Mouse (Mus musculus) forebrain, embryonic 16.5 days (tissue): ENCODE measurements around the gene Il2ra. TPM values are rescaled to one million over a fixed set of nuclear protein-coding genes. Genes with fewer than 3 reads are reported as not detected.
A peak's percentile ranks its signal among the peaks of the same experiment; 100 is the strongest.

ENCODE experiments used
- ATAC-seq: fragments of 200-750 bp; cut with Nextera tagmentation; 2 replicates; pipeline ENCODE4 v1.8.0; 2017; ENCODE audit warnings: mild to moderate bottlenecking, moderate library complexity
- H3K27ac ChIP-seq: fragments of 300-500 bp; sonication (generic); 2 replicates; pipeline ENCODE4 v1.5.1; 2014; ENCODE audit warnings: low read length, control low read depth
- H3K27me3 ChIP-seq: fragments of 300-500 bp; sonication (generic); replicated peaks from 2 replicates; pipeline ENCODE4 v1.6.1; 2014; ENCODE audit warnings: low read length; ENCODE audit not compliant: control insufficient read depth, insufficient read depth
- H3K36me3 ChIP-seq: fragments of 300-500 bp; sonication (generic); 2 replicates; pipeline ENCODE4 v1.6.1; 2014; ENCODE audit not compliant: control insufficient read depth, insufficient read depth
- H3K4me1 ChIP-seq: fragments of 300-500 bp; sonication (generic); replicated peaks from 2 replicates; pipeline ENCODE4 v1.6.1; 2014; ENCODE audit warnings: low read length; ENCODE audit not compliant: control insufficient read depth, insufficient read depth
- H3K4me2 ChIP-seq: fragments of 300-500 bp; sonication (generic); 2 replicates; pipeline ENCODE4 v1.6.1; 2014; ENCODE audit warnings: mild to moderate bottlenecking, low read length, control low read depth
- H3K4me3 ChIP-seq: fragments of 300-500 bp; sonication (generic); replicated peaks from 2 replicates; pipeline ENCODE4 v1.5.1; 2014; ENCODE audit warnings: mild to moderate bottlenecking, low read length, control low read depth
- H3K9ac ChIP-seq: fragments of 300-500 bp; sonication (generic); replicated peaks from 2 replicates; pipeline ENCODE4 v1.6.1; 2014; ENCODE audit warnings: low read depth, low read length, control low read depth
- H3K9me3 ChIP-seq: fragments of 300-500 bp; sonication (generic); 2 replicates; pipeline ENCODE4 v1.6.1; 2016; ENCODE audit warnings: low read length; ENCODE audit not compliant: control insufficient read depth
- WGBS: fragments of 180-500 bp; shearing (Covaris S2); extraction: QIAGEN DNeasy Blood & Tissue Kit; methylation state at CpG from one replicate; pipeline ENCODE4 v1.1.7; 2014; 5-methylcytosine and 5-hydroxymethylcytosine counted together
- polyA plus RNA-seq: library from polyadenylated mRNA; unstranded; fragments of >200 nt; fragmentation: Nextera tagmentation; extraction: Ambion mirVana; gene quantifications from 2 replicates; pipeline ENCODE4 v1.2.1, GENCODE M21; 2015

The Il2ra gene
- polyA plus RNA-seq, 1 experiment from 2014 or later = not detected

DNA sequence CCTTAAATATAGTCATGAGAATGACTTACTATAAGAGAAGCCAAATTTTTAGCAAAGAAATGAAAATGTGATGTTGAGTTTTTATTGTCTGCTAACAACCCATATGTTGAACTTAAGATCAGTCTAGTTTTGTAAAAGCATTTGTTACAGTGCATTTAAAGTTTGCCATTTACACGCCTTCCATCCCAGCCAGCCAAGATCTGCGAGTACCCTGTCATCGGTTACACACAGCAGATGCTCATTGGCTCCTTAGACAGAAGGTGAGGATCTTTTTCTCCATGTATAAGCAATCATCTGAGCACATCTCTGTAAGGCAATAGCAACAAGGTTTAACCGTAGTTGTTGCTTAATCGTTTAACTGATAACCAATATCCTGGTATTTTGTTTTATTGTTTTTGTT, 85.0 kb downstream of the Il2ra start:
- H3K9me3 ChIP-seq = no peaks in the 10 kb centered on the region
- no peak overlapping the region for H3K27ac ChIP-seq
- no peak; the same call in 1 of the 2 replicates for ATAC-seq
- WGBS = 79% methylated on average over 5 of the region's 5 CpGs
- H3K4me3 ChIP-seq = no peak overlapping the region
- H3K36me3 ChIP-seq = no peaks in the 10 kb centered on the region
- H3K4me2 ChIP-seq = no peak overlapping the region
- H3K27me3 ChIP-seq = no peaks in the 10 kb centered on the region
- H3K4me1 ChIP-seq = no peaks in the 10 kb centered on the region
- no peak overlapping the region for H3K9ac ChIP-seq

- WGBS = 59% methylated on average over 3 of the region's 3 CpGs
These were observed 86.5 kb downstream of the Il2ra start for GRCm38 (mm10) chr2:11729091-11729490.

DNA sequence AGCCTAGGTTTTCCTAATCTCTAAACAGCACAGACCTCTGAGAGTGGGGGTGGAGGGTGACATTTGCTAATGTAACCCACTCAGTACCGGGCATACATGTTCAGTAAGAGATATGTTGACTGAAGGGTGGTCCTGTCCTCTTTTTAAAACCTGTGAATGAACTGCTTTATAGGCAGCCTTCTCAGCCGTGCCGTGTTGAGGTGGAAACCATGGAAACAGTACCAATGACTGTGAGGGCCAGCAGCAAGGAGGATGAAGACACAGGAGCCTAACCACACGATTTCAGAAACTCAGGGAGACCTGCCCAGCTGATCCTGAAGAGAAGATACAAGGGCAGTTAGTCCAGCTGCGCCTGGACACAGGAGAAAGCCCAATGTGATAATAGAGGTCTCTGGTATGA, 90.4 kb downstream of the Il2ra start:
- Histone ChIP-seq H3K27ac (no peak overlapping the region), H3K9ac (no peak overlapping the region), H3K4me3 (no peak overlapping the region), H3K27me3 (no peaks in the 10 kb centered on the region), H3K9me3 (no peaks in the 10 kb centered on the region), H3K36me3 (no peaks in the 10 kb centered on the region; the same call in 1 of the 2 replicates), H3K4me1 (no peaks in the 10 kb centered on the region), H3K4me2 (no peak overlapping the region)
- no peak for ATAC-seq
- WGBS = 66% methylated on average over 5 of the region's 5 CpGs

More at GRCm38 (mm10) chr2:11729091-11729490, 86.5 kb downstream of the Il2ra start:
- Histone ChIP-seq H3K27ac (no peak overlapping the region), H3K36me3 (no peaks in the 10 kb centered on the region), H3K9ac (no peak overlapping the region), H3K4me2 (no peak overlapping the region), H3K9me3 (no peaks in the 10 kb centered on the region), H3K4me1 (no peaks in the 10 kb centered on the region), H3K4me3 (no peak overlapping the region), H3K27me3 (no peaks in the 10 kb centered on the region)
- ATAC-seq = no peak

DNA sequence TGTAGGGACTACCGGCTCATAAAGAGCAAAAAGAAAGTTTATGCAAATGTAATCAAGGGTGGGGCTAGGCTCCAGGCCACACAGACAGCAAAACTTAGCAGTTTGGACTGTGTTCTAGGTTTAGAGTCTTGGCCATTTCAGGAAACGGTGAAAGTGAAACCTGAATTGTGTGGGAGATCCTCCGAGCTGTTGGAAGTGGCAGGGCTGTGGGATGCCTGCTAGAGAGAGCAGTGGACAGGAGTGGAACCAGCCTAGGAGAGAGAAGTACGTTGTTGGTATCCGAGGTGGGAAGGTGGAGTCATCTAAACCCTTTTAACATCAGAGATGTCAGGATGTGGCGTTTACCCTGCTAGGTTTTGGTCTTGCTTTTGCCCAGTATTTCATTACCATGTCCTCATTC, 93.2 kb downstream of the Il2ra start:
- 88% methylated on average over 6 of the region's 6 CpGs for WGBS
- H3K4me1 ChIP-seq = no peaks in the 10 kb centered on the region

DNA sequence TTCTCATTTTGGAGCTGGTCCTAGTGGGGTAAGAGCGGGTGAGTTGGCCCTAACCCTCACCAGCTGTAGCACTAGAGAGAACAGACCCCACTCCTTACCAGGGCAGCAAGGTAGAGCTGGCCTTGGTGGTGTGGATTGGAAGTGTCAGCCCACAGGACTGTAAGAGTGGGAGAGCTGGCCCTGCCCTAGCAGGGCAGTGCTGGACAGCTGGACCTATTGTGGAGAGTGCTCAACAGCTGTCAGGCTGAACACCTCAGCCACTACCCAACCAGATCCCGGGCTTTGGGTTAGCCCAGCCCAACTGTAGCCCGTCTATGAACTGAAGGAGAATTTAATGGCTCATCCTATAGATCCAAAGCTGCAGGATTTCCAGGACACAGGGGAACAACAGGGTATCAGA, 96.2 kb downstream of the Il2ra start:
- WGBS = 95% methylated on average over 3 of the region's 3 CpGs
- Histone ChIP-seq H3K4me3 (no peak overlapping the region), H3K27ac (no peak overlapping the region), H3K9me3 (no peaks in the 10 kb centered on the region), H3K27me3 (no peaks in the 10 kb centered on the region), H3K4me1 (no peaks in the 10 kb centered on the region), H3K4me2 (no peak overlapping the region), H3K9ac (no peak overlapping the region), H3K36me3 (peaks cover 27% of the 10 kb centered on the region)
- peak; percentile 29 for ATAC-seq

More for the DNA sequence above, 93.2 kb downstream of the Il2ra start:
- ATAC-seq = no peak
- no peaks in the 10 kb centered on the region for H3K9me3 ChIP-seq
- peaks cover 8% of the 10 kb centered on the region for H3K36me3 ChIP-seq
- H3K4me2 ChIP-seq = no peak overlapping the region
- no peaks in the 10 kb centered on the region for H3K27me3 ChIP-seq
- H3K27ac ChIP-seq = no peak overlapping the region
- H3K4me3 ChIP-seq = no peak overlapping the region
- no peak overlapping the region for H3K9ac ChIP-seq

DNA sequence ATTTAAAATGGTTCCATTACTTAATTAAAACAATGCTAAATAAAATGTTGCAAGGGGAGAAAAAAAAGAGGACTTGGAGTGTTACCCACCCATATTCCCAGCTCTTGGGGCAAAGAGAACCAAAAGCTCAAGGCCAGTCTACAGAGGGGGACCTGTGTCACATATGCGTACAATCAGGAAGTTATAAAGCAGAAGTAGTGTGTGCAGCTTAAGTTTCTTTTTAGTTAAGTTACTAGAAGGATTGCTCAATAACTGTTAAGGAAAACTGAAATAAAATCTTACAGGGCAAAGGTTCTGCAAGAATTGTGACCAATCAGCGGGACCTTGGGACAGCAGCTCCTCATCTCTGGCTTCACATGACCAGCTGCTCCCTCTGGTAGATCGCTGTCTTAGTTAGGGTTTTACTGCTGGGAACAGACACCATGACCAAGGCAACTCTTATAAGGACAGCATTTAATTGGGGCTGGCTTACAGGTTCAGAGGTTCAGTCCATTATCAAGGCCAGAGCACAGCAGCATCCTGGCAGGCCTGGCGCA, 97.0 kb downstream of the Il2ra start:
- H3K27ac ChIP-seq = no peak overlapping the region
- H3K27me3 ChIP-seq = no peaks in the 10 kb centered on the region
- no peaks in the 10 kb centered on the region for H3K4me1 ChIP-seq
- H3K4me2 ChIP-seq = no peak overlapping the region
- WGBS = 98% methylated on average over 4 of the region's 4 CpGs
- H3K9ac ChIP-seq = no peak overlapping the region
- no peak for ATAC-seq
- H3K9me3 ChIP-seq = no peaks in the 10 kb centered on the region
- peaks cover 30% of the 10 kb centered on the region for H3K36me3 ChIP-seq
- H3K4me3 ChIP-seq = no peak overlapping the region

Other genes with a start within 250 kb of the Il2ra start
- gene Pfkfb3, start 88.7 kb upstream of the Il2ra start, polyA plus RNA-seq = 41.1 and 43.8 TPM in 2 replicates
- gene Rbm17, start 38.7 kb upstream of the Il2ra start, polyA plus RNA-seq = 146 and 149 TPM in 2 replicates
- not detected in 2 replicates for gene Gm17490, start 16.5 kb upstream of the Il2ra start, polyA plus RNA-seq
- 0.39 and 0.80 TPM in 2 replicates for gene Il15ra, start 62.5 kb downstream of the Il2ra start, polyA plus RNA-seq
- gene Fbh1, start 134.8 kb downstream of the Il2ra start, polyA plus RNA-seq = 125 and 142 TPM in 2 replicates
- 43.5 and 55.0 TPM in 2 replicates for gene Ankrd16, start 135.1 kb downstream of the Il2ra start, polyA plus RNA-seq